Comparison of ENCODE assay signal across 17 mouse cellular contexts in the genomic region with DNA sequence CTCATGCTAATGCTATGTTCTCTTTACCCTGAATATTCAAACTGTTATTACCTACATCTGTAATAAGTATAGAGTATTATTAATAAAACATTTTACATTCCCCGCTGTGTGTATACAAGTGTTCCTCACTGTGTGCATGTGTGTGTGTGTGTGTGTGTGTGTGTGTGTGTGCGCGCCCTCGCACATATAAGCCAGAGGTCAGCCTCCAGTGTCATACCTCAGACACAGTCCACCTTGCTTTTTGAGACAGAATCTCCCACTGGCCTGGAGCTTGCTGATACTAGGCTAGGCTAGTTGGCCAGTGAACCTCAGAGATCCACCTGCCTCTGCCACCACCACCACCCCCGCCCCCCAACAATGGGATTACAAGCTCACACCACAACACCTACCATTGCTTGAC. TPM values are rescaled to one million over a fixed set of nuclear protein-coding genes. Genes with fewer than 3 reads are reported as not detected.
DNase-seq lines count a peak whose midpoint lies in the region; ATAC-seq and TF ChIP-seq lines count a peak whose summit lies in the region.
"Had no signal": no experiment of that assay in that cellular context is flagged by ENCODE, and none has a peak within 500 bp of the region (broad histone marks: within the 10 kb centered on the region; RNA-seq: fewer than 3 reads in every experiment).

No protein-coding gene starts in this region.

- no peaks in the 10 kb centered on the region for H3K9me3 ChIP-seq in intestine, embryonic 14.5 days (ENCODE audit: control insufficient read depth, low read length)
- H3K9me3 ChIP-seq in intestine, postnatal 0 days (ENCODE audit: control insufficient read depth): no peaks in the 10 kb centered on the region
- H3K9me3 ChIP-seq in forebrain, embryonic 15.5 days: no peaks in the 10 kb centered on the region
- H3K9me3 ChIP-seq in hindbrain, embryonic 16.5 days (ENCODE audit: control insufficient read depth, low read length): no peaks in the 10 kb centered on the region
- H3K9me3 ChIP-seq in midbrain, postnatal 0 days (ENCODE audit: low read length): no peaks in the 10 kb centered on the region
- H3K9me3 ChIP-seq in liver, embryonic 12.5 days (replicated peaks): no peaks in the 10 kb centered on the region
- H3K9me3 ChIP-seq: intestine, embryonic 15.5 days; limb, embryonic 15.5 days had no signal

- ATAC-seq in intestine, embryonic 14.5 days (replicated peaks; ENCODE audit: low FRiP score, low TSS enrichment, low read depth): 0 out of 2 replicates have a peak, but pooled peaks have one; percentile 35
- ATAC-seq in intestine, postnatal 0 days: no peak
- peak; percentile 9; the same call in 1 of the 2 replicates for ATAC-seq in forebrain, embryonic 15.5 days (replicated peaks)
- ATAC-seq in hindbrain, embryonic 16.5 days: no peak
- no peak for ATAC-seq in midbrain, postnatal 0 days (ENCODE audit: low FRiP score)
- ATAC-seq in liver, embryonic 12.5 days: no peak

- H3K36me3 ChIP-seq in intestine, embryonic 14.5 days (ENCODE audit: control insufficient read depth, insufficient read depth, low read length): no peaks in the 10 kb centered on the region
- H3K36me3 ChIP-seq in intestine, postnatal 0 days (ENCODE audit: control insufficient read depth, insufficient read depth): no peaks in the 10 kb centered on the region
- H3K36me3 ChIP-seq in forebrain, embryonic 15.5 days: no peaks in the 10 kb centered on the region
- no peaks in the 10 kb centered on the region for H3K36me3 ChIP-seq in hindbrain, embryonic 16.5 days (ENCODE audit: control insufficient read depth, insufficient read depth, low read length)
- 0 out of 2 replicates have a peak, but pooled peaks cover 3% of the 10 kb centered on the region for H3K36me3 ChIP-seq in midbrain, postnatal 0 days (ENCODE audit: insufficient read depth, low read length)
- H3K36me3 ChIP-seq in liver, embryonic 12.5 days: no peaks in the 10 kb centered on the region
- H3K36me3 ChIP-seq: intestine, embryonic 15.5 days; limb, embryonic 15.5 days had no signal

- no peak overlapping the region for H3K4me2 ChIP-seq in intestine, embryonic 14.5 days (ENCODE audit: low read length)
- H3K4me2 ChIP-seq in intestine, postnatal 0 days (replicated peaks; ENCODE audit: low read depth): no peak overlapping the region
- H3K4me2 ChIP-seq in forebrain, embryonic 15.5 days (replicated peaks): no peak overlapping the region; the same call in 1 of the 2 replicates
- H3K4me2 ChIP-seq in hindbrain, embryonic 16.5 days (ENCODE audit: low read length): no peak overlapping the region
- no peak overlapping the region for H3K4me2 ChIP-seq in midbrain, postnatal 0 days (ENCODE audit: low read depth, low read length, poor library complexity, severe bottlenecking)
- H3K4me2 ChIP-seq in liver, embryonic 12.5 days: no peak overlapping the region
- H3K4me2 ChIP-seq: intestine, embryonic 15.5 days; limb, embryonic 15.5 days had no signal

- DNase-seq in intestine, embryonic 14.5 days (ENCODE audit: low spot score): no peak
- no peak for DNase-seq in midbrain, postnatal 0 days (ENCODE audit: low spot score)
- no peak for DNase-seq in ovary, postnatal 36 days (ENCODE audit: low spot score)
- no peak for DNase-seq in cerebellum, adult 9-10 months
- DNase-seq: adrenal gland, postnatal 25 days; cerebellum, adult 8-10 months; heart, adult 2 months; lung, adult 2 months; lung, postnatal 4 days; thymus, postnatal 4 days had no signal

- TF ChIP-seq CTCF in intestine, postnatal 0 days (IDR thresholded peaks at IDR 0.05; ENCODE audit: low read depth): no peak
- TF ChIP-seq CTCF in midbrain, postnatal 0 days (IDR thresholded peaks at IDR 0.05): no peak

- H3K4me3 ChIP-seq in intestine, embryonic 14.5 days (ENCODE audit: low read depth, low read length): no peak overlapping the region
- no peak overlapping the region for H3K4me3 ChIP-seq in intestine, postnatal 0 days (ENCODE audit: low read depth, low read length)
- H3K4me3 ChIP-seq in forebrain, embryonic 15.5 days: no peak overlapping the region
- H3K4me3 ChIP-seq in hindbrain, embryonic 16.5 days (ENCODE audit: low read length): no peak overlapping the region
- no peak overlapping the region for H3K4me3 ChIP-seq in midbrain, postnatal 0 days (ENCODE audit: low read depth, low read length)
- no peak overlapping the region for H3K4me3 ChIP-seq in liver, embryonic 12.5 days
- H3K4me3 ChIP-seq: heart, adult 2 months; intestine, embryonic 15.5 days; limb, embryonic 15.5 days had no signal

- H3K27me3 ChIP-seq in intestine, embryonic 14.5 days (replicated peaks; ENCODE audit: control insufficient read depth, insufficient read depth, low read length): no peaks in the 10 kb centered on the region
- H3K27me3 ChIP-seq in intestine, postnatal 0 days (replicated peaks; ENCODE audit: control insufficient read depth, insufficient read depth, low read length): no peaks in the 10 kb centered on the region
- H3K27me3 ChIP-seq in forebrain, embryonic 15.5 days: no peaks in the 10 kb centered on the region
- H3K27me3 ChIP-seq in hindbrain, embryonic 16.5 days (replicated peaks; ENCODE audit: control insufficient read depth, insufficient read depth, low read length): no peaks in the 10 kb centered on the region
- H3K27me3 ChIP-seq in midbrain, postnatal 0 days (ENCODE audit: insufficient read depth, low read length): no peaks in the 10 kb centered on the region
- no peaks in the 10 kb centered on the region for H3K27me3 ChIP-seq in liver, embryonic 12.5 days (replicated peaks)
- H3K27me3 ChIP-seq: CH12.LX; intestine, embryonic 15.5 days; limb, embryonic 15.5 days had no signal

- H3K4me1 ChIP-seq in intestine, embryonic 14.5 days (replicated peaks; ENCODE audit: control insufficient read depth, insufficient read depth, low read length): peaks cover 12% of the 10 kb centered on the region
- no peaks in the 10 kb centered on the region for H3K4me1 ChIP-seq in intestine, postnatal 0 days (replicated peaks; ENCODE audit: control insufficient read depth, insufficient read depth, low read length)
- peaks cover 55% of the 10 kb centered on the region for H3K4me1 ChIP-seq in forebrain, embryonic 15.5 days
- H3K4me1 ChIP-seq in hindbrain, embryonic 16.5 days (ENCODE audit: control insufficient read depth, insufficient read depth, low read depth, low read length): peaks cover 46% of the 10 kb centered on the region
- H3K4me1 ChIP-seq in midbrain, postnatal 0 days (ENCODE audit: insufficient read depth, low read length): peaks cover 33% of the 10 kb centered on the region
- peaks cover 42% of the 10 kb centered on the region for H3K4me1 ChIP-seq in liver, embryonic 12.5 days

- no peak overlapping the region for H3K27ac ChIP-seq in intestine, embryonic 14.5 days (ENCODE audit: low read depth)
- no peak overlapping the region for H3K27ac ChIP-seq in intestine, postnatal 0 days (ENCODE audit: low read depth, low read length)
- H3K27ac ChIP-seq in forebrain, embryonic 15.5 days (replicated peaks): peak overlapping the region; percentile 89
- H3K27ac ChIP-seq in hindbrain, embryonic 16.5 days (ENCODE audit: low read depth, low read length): peak overlapping the region; percentile 64
- peak overlapping the region; percentile 59; the same call in 1 of the 2 replicates for H3K27ac ChIP-seq in midbrain, postnatal 0 days (ENCODE audit: low read depth, low read length)
- no peak overlapping the region for H3K27ac ChIP-seq in liver, embryonic 12.5 days
- H3K27ac ChIP-seq: heart, adult 2 months; intestine, embryonic 15.5 days; limb, embryonic 15.5 days had no signal

- no peak overlapping the region for H3K9ac ChIP-seq in intestine, embryonic 14.5 days (ENCODE audit: low read length)
- no peak overlapping the region for H3K9ac ChIP-seq in intestine, postnatal 0 days (ENCODE audit: low read depth, low read length)
- no peak overlapping the region for H3K9ac ChIP-seq in forebrain, embryonic 15.5 days (replicated peaks)
- no peak overlapping the region for H3K9ac ChIP-seq in hindbrain, embryonic 16.5 days (ENCODE audit: low read depth, low read length)
- no peak overlapping the region for H3K9ac ChIP-seq in midbrain, postnatal 0 days (replicated peaks; ENCODE audit: low read length, poor library complexity, severe bottlenecking)
- H3K9ac ChIP-seq in liver, embryonic 12.5 days: no peak overlapping the region
- H3K9ac ChIP-seq: intestine, embryonic 15.5 days; limb, embryonic 15.5 days had no signal

- 95% methylated on average over 5 of the region's 5 CpGs for WGBS in intestine, embryonic 14.5 days
- 96% methylated on average over 5 of the region's 5 CpGs for WGBS in intestine, postnatal 0 days
- WGBS in forebrain, embryonic 15.5 days: 86% methylated on average over 5 of the region's 5 CpGs
- 81% methylated on average over 5 of the region's 5 CpGs for WGBS in hindbrain, embryonic 16.5 days
- 69% methylated on average over 5 of the region's 5 CpGs for WGBS in midbrain, postnatal 0 days
- 91% methylated on average over 5 of the region's 5 CpGs for WGBS in liver, embryonic 12.5 days (ENCODE audit: insufficient replicate concordance)

RNA-seq across cellular contexts. Expression of gene Srgap3, which starts 43.3 kb away (rescaled TPM):
- 5.5 and 6.8 TPM in 2 replicates for polyA plus RNA-seq in intestine, embryonic 14.5 days (2014; fragmentation: Nextera tagmentation; extraction: Ambion mirVana)
- 0.50 and 0.58 TPM in 2 replicates for polyA plus RNA-seq in intestine, postnatal 0 days (2015; fragmentation: Nextera tagmentation; extraction: Ambion mirVana)
- 33.7 and 34.0 TPM in 2 replicates for polyA plus RNA-seq in forebrain, embryonic 15.5 days (2015; fragmentation: Nextera tagmentation; extraction: Ambion mirVana)
- 27.0 and 32.7 TPM in 2 replicates for polyA plus RNA-seq in hindbrain, embryonic 16.5 days (2015; fragmentation: Nextera tagmentation; extraction: Ambion mirVana)
- 58.6 and 77.6 TPM in 2 replicates for total RNA-seq in midbrain, postnatal 0 days (2014; rRNA removed)
- polyA plus RNA-seq in midbrain, postnatal 0 days (2015; fragmentation: Nextera tagmentation; extraction: Ambion mirVana): 20.9 and 29.8 TPM in 2 replicates
- 0.85 and 1.3 TPM in 2 replicates for polyA plus RNA-seq in liver, embryonic 12.5 days (2016; fragmentation: Nextera tagmentation; extraction: Ambion mirVana)

Comparison
In these comparisons a context has a peak if more than half of its experiments do, and no peak if none do; other contexts are left out.
1. ATAC-seq: peak in intestine, embryonic 14.5 days (single experiment) and forebrain, embryonic 15.5 days (single experiment); none in intestine, postnatal 0 days (single experiment), hindbrain, embryonic 16.5 days (single experiment), midbrain, postnatal 0 days (single experiment) and liver, embryonic 12.5 days (single experiment).
2. H3K27ac ChIP-seq: peak in forebrain, embryonic 15.5 days (single experiment), hindbrain, embryonic 16.5 days (single experiment) and midbrain, postnatal 0 days (single experiment); none in intestine, embryonic 14.5 days (single experiment), intestine, postnatal 0 days (single experiment) and liver, embryonic 12.5 days (single experiment).